Mouse (Mus musculus) liver, postnatal 0 days (tissue): ENCODE data around the gene Lrrc4b.

ENCODE experiments used
- CTCF ChIP-seq: sonication (generic); IDR thresholded peaks from 2 replicates; pipeline ENCODE4 v1.5.1; 2016; ENCODE audit warnings: antibody characterized with exemption, low read depth
- EP300 ChIP-seq: IDR thresholded peaks from 2 replicates; pipeline ENCODE4 v1.6.1; 2016; ENCODE audit warnings: antibody characterized with exemption, low read depth, mild to moderate bottlenecking

DNA sequence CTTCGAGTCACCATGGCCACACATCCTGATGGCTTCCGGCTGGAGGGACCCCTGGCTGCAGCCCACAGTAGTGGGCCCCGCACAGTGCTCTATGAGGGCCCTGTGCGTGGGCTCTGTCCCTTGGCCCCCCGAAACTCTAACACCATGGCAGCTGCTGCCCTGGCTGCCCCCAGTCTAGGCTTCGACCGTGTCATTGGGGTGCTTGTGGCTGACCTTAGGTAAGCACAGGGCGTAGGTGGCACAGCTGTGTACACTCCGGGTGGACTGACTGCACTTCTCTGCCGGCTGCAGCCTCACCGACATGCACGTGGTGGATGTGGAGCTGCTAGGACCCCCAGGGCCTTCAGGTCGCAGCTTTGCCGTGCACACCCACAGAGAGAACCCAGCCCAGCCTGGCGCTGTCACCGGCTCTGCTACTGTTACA is 38.1 kb downstream of the Lrrc4b start:
- TF ChIP-seq CTCF, result no peak
- no peak for TF ChIP-seq EP300
